Mouse (Mus musculus): ENCODE measurements at regions not wholly inside any gene's neighbourhood (a gene's known extent, or its start where the extent isn't known, plus 50 kb on each side); places are given as distances from the start of the nearest gene placed in this dataset.

- H3K36me3 ChIP-seq (replicated peaks; ENCODE audit: low read length): no peaks in the 10 kb centered on the region
- H3K27me3 ChIP-seq (replicated peaks): no peaks in the 10 kb centered on the region
- no peaks in the 10 kb centered on the region for H3K4me1 ChIP-seq
- H3K9me3 ChIP-seq: no peaks in the 10 kb centered on the region
- TF ChIP-seq GATA1 (IDR thresholded peaks at IDR 0.05; ENCODE audit: borderline replicate concordance, low read length) (no peak), FLI1 (IDR thresholded peaks at IDR 0.05; ENCODE audit: low read length) (no peak)
- no peak overlapping the region for H3K4me3 ChIP-seq (replicated peaks)
These were observed 117.7 kb upstream of the App start for GRCm38 (mm10) chr16:85290986-85291952.

GRCm38 (mm10) chr16:85277862-85278261 is 104.3 kb upstream of the App start:
- H3K4me3 ChIP-seq (replicated peaks): no peak overlapping the region
- no peaks in the 10 kb centered on the region for H3K27me3 ChIP-seq (replicated peaks)
- TF ChIP-seq GATA1 (IDR thresholded peaks at IDR 0.05; ENCODE audit: borderline replicate concordance, low read length) (no peak), FLI1 (IDR thresholded peaks at IDR 0.05; ENCODE audit: low read length) (no peak)
- no peaks in the 10 kb centered on the region for H3K36me3 ChIP-seq (replicated peaks; ENCODE audit: low read length)
- no peaks in the 10 kb centered on the region for H3K4me1 ChIP-seq
- peaks cover 4% of the 10 kb centered on the region; the same call in 1 of the 2 replicates for H3K9me3 ChIP-seq

- H3K4me1 ChIP-seq: no peaks in the 10 kb centered on the region
- no peaks in the 10 kb centered on the region for H3K36me3 ChIP-seq (replicated peaks; ENCODE audit: low read length)
- peaks cover 3% of the 10 kb centered on the region; the same call in 1 of the 2 replicates for H3K9me3 ChIP-seq
- TF ChIP-seq GATA1 (IDR thresholded peaks at IDR 0.05; ENCODE audit: borderline replicate concordance, low read length) (no peak), FLI1 (IDR thresholded peaks at IDR 0.05; ENCODE audit: low read length) (no peak)
- H3K4me3 ChIP-seq (replicated peaks): no peak overlapping the region
- H3K27me3 ChIP-seq (replicated peaks): no peaks in the 10 kb centered on the region
These were observed 96.1 kb upstream of the App start for GRCm38 (mm10) chr16:85269681-85270080.

- no peaks in the 10 kb centered on the region for H3K4me1 ChIP-seq
- no peaks in the 10 kb centered on the region for H3K36me3 ChIP-seq (replicated peaks; ENCODE audit: low read length)
- no peaks in the 10 kb centered on the region for H3K27me3 ChIP-seq (replicated peaks)
- TF ChIP-seq GATA1 (IDR thresholded peaks at IDR 0.05; ENCODE audit: borderline replicate concordance, low read length) (no peak), FLI1 (IDR thresholded peaks at IDR 0.05; ENCODE audit: low read length) (no peak)
- no peak overlapping the region for H3K4me3 ChIP-seq (replicated peaks)
- H3K9me3 ChIP-seq: peaks cover 24% of the 10 kb centered on the region
These were observed 86.3 kb upstream of the App start for GRCm38 (mm10) chr16:85259838-85260237.

GRCm38 (mm10) chr16:85247301-85247700 is 73.7 kb upstream of the App start:
- H3K9me3 ChIP-seq: no peaks in the 10 kb centered on the region
- TF ChIP-seq FLI1 (IDR thresholded peaks at IDR 0.05; ENCODE audit: low read length) (no peak), GATA1 (IDR thresholded peaks at IDR 0.05; ENCODE audit: borderline replicate concordance, low read length) (no peak)
- no peaks in the 10 kb centered on the region for H3K27me3 ChIP-seq (replicated peaks)
- H3K36me3 ChIP-seq (replicated peaks; ENCODE audit: low read length): no peaks in the 10 kb centered on the region
- no peaks in the 10 kb centered on the region for H3K4me1 ChIP-seq
- H3K4me3 ChIP-seq (replicated peaks): no peak overlapping the region

- H3K27me3 ChIP-seq (replicated peaks): no peaks in the 10 kb centered on the region
- peaks cover 5% of the 10 kb centered on the region for H3K9me3 ChIP-seq
- no peak for TF ChIP-seq FLI1 (IDR thresholded peaks at IDR 0.05; ENCODE audit: low read length)
- TF ChIP-seq GATA1 (IDR thresholded peaks at IDR 0.05; ENCODE audit: borderline replicate concordance, low read length): no peak
- no peak overlapping the region for H3K4me3 ChIP-seq (replicated peaks)
- no peaks in the 10 kb centered on the region for H3K4me1 ChIP-seq
- H3K36me3 ChIP-seq (replicated peaks; ENCODE audit: low read length): no peaks in the 10 kb centered on the region
These were observed 59.5 kb upstream of the App start for GRCm38 (mm10) chr16:85233037-85233436.

GRCm38 (mm10) chr16:85231908-85232467 is 58.4 kb upstream of the App start:
- H3K4me1 ChIP-seq: no peaks in the 10 kb centered on the region
- H3K27me3 ChIP-seq (replicated peaks): no peaks in the 10 kb centered on the region
- no peak overlapping the region for H3K4me3 ChIP-seq (replicated peaks)
- H3K9me3 ChIP-seq: peaks cover 5% of the 10 kb centered on the region
- no peaks in the 10 kb centered on the region for H3K36me3 ChIP-seq (replicated peaks; ENCODE audit: low read length)
- TF ChIP-seq FLI1 (IDR thresholded peaks at IDR 0.05; ENCODE audit: low read length) (no peak), GATA1 (IDR thresholded peaks at IDR 0.05; ENCODE audit: borderline replicate concordance, low read length) (no peak)

GRCm38 (mm10) chr16:85231330-85231729 is 57.8 kb upstream of the App start:
- H3K4me3 ChIP-seq (replicated peaks): no peak overlapping the region
- H3K27me3 ChIP-seq (replicated peaks): no peaks in the 10 kb centered on the region
- no peak for TF ChIP-seq GATA1 (IDR thresholded peaks at IDR 0.05; ENCODE audit: borderline replicate concordance, low read length)
- TF ChIP-seq FLI1 (IDR thresholded peaks at IDR 0.05; ENCODE audit: low read length): no peak

GRCm38 (mm10) chr16:85224325-85224724 is 50.8 kb upstream of the App start:
- Histone ChIP-seq H3K9me3 (peaks cover 9% of the 10 kb centered on the region; the same call in 1 of the 2 replicates), H3K36me3 (replicated peaks; ENCODE audit: low read length) (no peaks in the 10 kb centered on the region), H3K4me1 (no peaks in the 10 kb centered on the region), H3K27me3 (replicated peaks) (no peaks in the 10 kb centered on the region), H3K4me3 (replicated peaks) (no peak overlapping the region)
- TF ChIP-seq FLI1 (IDR thresholded peaks at IDR 0.05; ENCODE audit: low read length) (no peak), GATA1 (IDR thresholded peaks at IDR 0.05; ENCODE audit: borderline replicate concordance, low read length) (no peak)

More at GRCm38 (mm10) chr16:85231330-85231729, 57.8 kb upstream of the App start:
- Histone ChIP-seq H3K36me3 (replicated peaks; ENCODE audit: low read length) (no peaks in the 10 kb centered on the region), H3K4me1 (no peaks in the 10 kb centered on the region), H3K9me3 (peaks cover 5% of the 10 kb centered on the region)

Measured in megakaryocyte, embryonic 14.5 days (primary cell).